ENCODE assay signal across 8 mouse cellular contexts in the genomic region with DNA sequence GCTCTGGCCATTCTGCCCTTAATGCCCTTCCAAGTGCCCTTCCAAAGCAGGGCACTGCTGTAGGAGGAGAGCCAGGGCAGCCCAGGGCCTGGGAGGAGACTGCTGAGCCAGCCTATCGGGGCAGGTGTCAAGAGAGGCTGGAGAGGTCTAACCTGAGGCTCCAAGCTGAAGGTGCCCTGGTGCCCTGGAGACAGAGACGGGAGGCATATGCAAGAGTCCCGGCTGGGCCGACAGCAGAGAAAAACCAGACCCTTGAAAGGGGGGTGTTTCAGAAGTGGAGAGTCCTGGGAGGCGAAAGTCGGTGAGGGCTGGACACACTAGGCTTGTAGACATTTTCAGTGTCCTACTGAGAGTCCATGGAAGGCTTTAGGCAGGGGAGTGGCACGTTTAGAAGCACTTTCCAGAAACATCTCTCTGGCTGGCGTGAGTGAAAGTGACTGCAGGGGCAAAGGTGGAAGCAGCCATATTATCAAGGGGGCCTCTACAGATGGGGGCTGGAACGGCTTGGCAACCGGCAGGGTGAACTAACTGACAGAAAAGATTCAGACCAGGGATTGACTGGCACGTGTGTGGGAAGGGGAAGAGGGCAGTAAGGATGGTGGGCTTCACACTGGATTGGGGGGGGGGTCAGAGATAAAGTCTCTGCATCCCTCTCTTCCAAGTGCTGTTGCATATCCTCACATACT.
DNase-seq lines count a peak whose midpoint lies in the region; ATAC-seq and TF ChIP-seq lines count a peak whose summit lies in the region.
"Had no signal": no experiment of that assay in that cellular context is flagged by ENCODE, and none has a peak within 500 bp of the region (broad histone marks: within the 10 kb centered on the region; RNA-seq: fewer than 3 reads in every experiment).

No protein-coding gene starts in this region.

- TF ChIP-seq CTCF in heart, postnatal 0 days (IDR thresholded peaks at IDR 0.05; ENCODE audit: low read depth), result no peak
- no peak for TF ChIP-seq CTCF in stomach, postnatal 0 days (IDR thresholded peaks at IDR 0.05; ENCODE audit: low read depth)

- no peak overlapping the region for H3K4me2 ChIP-seq in neural tube, embryonic 11.5 days (ENCODE audit: low read depth)
- H3K4me2 ChIP-seq in heart, postnatal 0 days (ENCODE audit: low read depth, low read length), result no peak overlapping the region
- no peak overlapping the region for H3K4me2 ChIP-seq in stomach, postnatal 0 days (replicated peaks; ENCODE audit: low read depth)

- TF ChIP-seq EP300 in heart, postnatal 0 days (IDR thresholded peaks at IDR 0.05; ENCODE audit: low read depth), result no peak
- no peak for TF ChIP-seq EP300 in stomach, postnatal 0 days (optimal IDR thresholded peaks at IDR 0.05)

- H3K27ac ChIP-seq in neural tube, embryonic 11.5 days (ENCODE audit: low read depth, low read length), result peak overlapping the region; percentile 46; the same call in 1 of the 2 replicates
- H3K27ac ChIP-seq in heart, postnatal 0 days (ENCODE audit: low read depth), result peak overlapping the region; percentile 70
- H3K27ac ChIP-seq in stomach, postnatal 0 days (replicated peaks), result peak overlapping the region; percentile 65
- H3K27ac ChIP-seq: liver, embryonic 14.5 days had no signal

- H3K9ac ChIP-seq in neural tube, embryonic 11.5 days (ENCODE audit: low read length), result peak overlapping the region; percentile 15
- H3K9ac ChIP-seq in heart, postnatal 0 days (replicated peaks; ENCODE audit: low read depth, low read length), result no peak overlapping the region
- H3K9ac ChIP-seq in stomach, postnatal 0 days (ENCODE audit: low read length), result peak overlapping the region; percentile 18; the same call in 1 of the 2 replicates
- H3K9ac ChIP-seq: liver, embryonic 14.5 days had no signal

- no peak for DNase-seq in neural tube, embryonic 11.5 days (ENCODE audit: low spot score)
- no peak for DNase-seq in neural tube, embryonic 10.5 days (ENCODE audit: extremely low spot score, low spot score)
- no peak for DNase-seq in heart, postnatal 0 days (ENCODE audit: low spot score)
- DNase-seq in kidney, postnatal 14 days, result peak; percentile 56
- no peak for DNase-seq in stomach, postnatal 0 days (ENCODE audit: low spot score)
- no peak for DNase-seq in gastrocnemius, adult 18-20 months (ENCODE audit: low spot score)
- no peak for DNase-seq in left cerebral cortex, postnatal 10 days (ENCODE audit: extremely low spot score in 1 of 2, low spot score in 2 of 2)

- no peak overlapping the region for H3K4me3 ChIP-seq in neural tube, embryonic 11.5 days (ENCODE audit: low read depth, low read length)
- no peak overlapping the region for H3K4me3 ChIP-seq in heart, postnatal 0 days (ENCODE audit: low read depth, low read length)
- no peak overlapping the region for H3K4me3 ChIP-seq in stomach, postnatal 0 days (ENCODE audit: low read depth, low read length)

- WGBS in neural tube, embryonic 11.5 days, result 70% methylated on average over 11 of the region's 11 CpGs
- WGBS in heart, postnatal 0 days, result 29% methylated on average over 11 of the region's 11 CpGs
- 45% methylated on average over 11 of the region's 11 CpGs for WGBS in stomach, postnatal 0 days

- peaks cover 44% of the 10 kb centered on the region for H3K4me1 ChIP-seq in neural tube, embryonic 11.5 days (ENCODE audit: control insufficient read depth, insufficient read depth, low read length)
- H3K4me1 ChIP-seq in heart, postnatal 0 days (ENCODE audit: control insufficient read depth, insufficient read depth), result peaks cover 35% of the 10 kb centered on the region
- H3K4me1 ChIP-seq in stomach, postnatal 0 days (replicated peaks; ENCODE audit: control insufficient read depth, insufficient read depth), result peaks cover 10% of the 10 kb centered on the region; the same call in 1 of the 2 replicates

- no peaks in the 10 kb centered on the region for H3K27me3 ChIP-seq in neural tube, embryonic 11.5 days (ENCODE audit: control insufficient read depth, insufficient read depth, low read length)
- no peaks in the 10 kb centered on the region for H3K27me3 ChIP-seq in heart, postnatal 0 days (ENCODE audit: control insufficient read depth, insufficient read depth, low read length)
- no peaks in the 10 kb centered on the region for H3K27me3 ChIP-seq in stomach, postnatal 0 days (ENCODE audit: control insufficient read depth, insufficient read depth, low read length)

- H3K9me3 ChIP-seq in neural tube, embryonic 11.5 days (ENCODE audit: control insufficient read depth, low read length), result no peaks in the 10 kb centered on the region
- no peaks in the 10 kb centered on the region for H3K9me3 ChIP-seq in heart, postnatal 0 days (replicated peaks; ENCODE audit: control insufficient read depth, low read length)
- H3K9me3 ChIP-seq in stomach, postnatal 0 days (ENCODE audit: control insufficient read depth, low read length), result no peaks in the 10 kb centered on the region

- H3K36me3 ChIP-seq in neural tube, embryonic 11.5 days (ENCODE audit: control insufficient read depth, insufficient read depth, low read length), result no peaks in the 10 kb centered on the region
- no peaks in the 10 kb centered on the region for H3K36me3 ChIP-seq in heart, postnatal 0 days (replicated peaks; ENCODE audit: control insufficient read depth, insufficient read depth, low read length)
- no peaks in the 10 kb centered on the region for H3K36me3 ChIP-seq in stomach, postnatal 0 days (ENCODE audit: control insufficient read depth, insufficient read depth, low read length)

- intact Hi-C loops in left cerebral cortex, postnatal 10 days (cut with DNase I), result no loop called here

- no peak for ATAC-seq in neural tube, embryonic 11.5 days (ENCODE audit: insufficient read depth, low FRiP score, low TSS enrichment)
- peak; percentile 19 for ATAC-seq in heart, postnatal 0 days (ENCODE audit: insufficient read depth, low read depth)
- no peak for ATAC-seq in stomach, postnatal 0 days (ENCODE audit: low FRiP score, low TSS enrichment)
